Mouse (Mus musculus) liver, adult 2 months (tissue): Measurements from ENCODE around the gene Plekhg5. TPM values are rescaled to one million over a fixed set of nuclear protein-coding genes. Genes with fewer than 3 reads are reported as not detected.

Experiments
- DNase-seq: peaks from one replicate; pipeline ENCODE4 v3.0.0-alpha.2; 2011; ENCODE audit warnings: low read depth, low spot score; ENCODE audit errors: extremely low read depth
- H3K27ac ChIP-seq: fragments of 200-500 bp; replicated peaks from 2 replicates; pipeline ENCODE4 v1.5.1; 2012; ENCODE audit warnings: low read depth, mild to moderate bottlenecking, control low read depth, inconsistent platforms, low read length; ENCODE audit not compliant: insufficient read depth
- H3K27me3 ChIP-seq: fragments of 200-500 bp; 2 replicates; pipeline ENCODE4 v1.6.1; 2012; ENCODE audit warnings: mild to moderate bottlenecking, moderate library complexity, low read length, inconsistent platforms; ENCODE audit not compliant: control insufficient read depth, insufficient read depth
- H3K36me3 ChIP-seq: fragments of 200-500 bp; 2 replicates; pipeline ENCODE4 v1.6.1; 2012; ENCODE audit warnings: low read length, inconsistent platforms; ENCODE audit not compliant: control insufficient read depth, insufficient read depth
- H3K4me1 ChIP-seq: fragments of 200-500 bp; 2 replicates; pipeline ENCODE4 v1.6.1; 2011; ENCODE audit warnings: low read length; ENCODE audit not compliant: control insufficient read depth, insufficient read depth
- H3K4me3 ChIP-seq: fragments of 200-500 bp; 2 replicates; pipeline ENCODE4 v1.5.1; 2011; ENCODE audit warnings: low read depth, mild to moderate bottlenecking, control low read depth, low read length, moderate library complexity; ENCODE audit not compliant: insufficient read depth
- H3K79me2 ChIP-seq: fragments of 200-500 bp; 2 replicates; pipeline ENCODE4 v1.6.1; 2012; ENCODE audit warnings: inconsistent platforms, mild to moderate bottlenecking, low read length, moderate library complexity; ENCODE audit not compliant: control insufficient read depth, insufficient read depth
- H3K9ac ChIP-seq: fragments of 200-500 bp; 2 replicates; pipeline ENCODE4 v1.6.1; 2012; ENCODE audit warnings: low read depth, mild to moderate bottlenecking, control low read depth, inconsistent platforms, low read length
- CTCF ChIP-seq: fragments of 200-500 bp; IDR thresholded peaks from 2 replicates; pipeline ENCODE4 v1.5.1; 2011; ENCODE audit warnings: low read depth, low read length, control low read depth
- POLR2A ChIP-seq: fragments of 200-500 bp; IDR thresholded peaks from 2 replicates; pipeline ENCODE4 v1.6.1; 2011; ENCODE audit warnings: low read length, control low read depth; ENCODE audit not compliant: insufficient read depth; ENCODE audit errors: extremely low read depth
- WGBS: fragments of 180-500 bp; shearing (Covaris S2); methylation state at CpG from one replicate; pipeline ENCODE4 v1.1.7; 2018; 5-methylcytosine and 5-hydroxymethylcytosine counted together
- polyA plus RNA-seq: library from polyadenylated mRNA; depleted of rRNA; stranded (reverse); fragments of >200 nt; gene quantifications from 2 replicates; pipeline ENCODE4 v1.2.3, GENCODE M21; 2012
- total RNA-seq: library from RNA; depleted of rRNA; stranded (reverse); fragments of >200 nt; gene quantifications from 2 replicates; pipeline ENCODE4 v1.2.3, GENCODE M21; 2014

Plekhg5 gene
- total and polyA plus RNA-seq, 2 experiments = 2.4 to 6.6 TPM

- H3K27ac ChIP-seq = no peak overlapping the region
These were observed 66.4 kb downstream of the Plekhg5 start for GRCm38 (mm10) chr4:152138497-152139260.

GRCm38 (mm10) chr4:152140441-152140840, 68.1 kb downstream of the Plekhg5 start:
- WGBS = 30% methylated on average over 6 of the region's 6 CpGs
- Histone ChIP-seq H3K4me1 (peaks cover 5% of the 10 kb centered on the region; the same call in 1 of the 2 replicates), H3K9ac (no peak overlapping the region), H3K36me3 (no peaks in the 10 kb centered on the region), H3K4me3 (no peak overlapping the region), H3K79me2 (no peaks in the 10 kb centered on the region), H3K27me3 (no peaks in the 10 kb centered on the region), H3K27ac (no peak overlapping the region)
- TF ChIP-seq POLR2A = no peak
- TF ChIP-seq CTCF = peak; percentile 83
- DNase-seq = peak; percentile 24

More at GRCm38 (mm10) chr4:152138497-152139260, 66.4 kb downstream of the Plekhg5 start:
- H3K4me1 ChIP-seq = peaks cover 5% of the 10 kb centered on the region; the same call in 1 of the 2 replicates
- no peaks in the 10 kb centered on the region for H3K36me3 ChIP-seq
- H3K9ac ChIP-seq = peak overlapping the region; percentile 38; the same call in 1 of the 2 replicates
- H3K27me3 ChIP-seq = no peaks in the 10 kb centered on the region
- peak; percentile 61 for DNase-seq
- peak overlapping the region; percentile 67 for H3K4me3 ChIP-seq
- H3K79me2 ChIP-seq = no peaks in the 10 kb centered on the region
- WGBS = 3% methylated on average over 51 of the region's 51 CpGs
- peak; percentile 90 for TF ChIP-seq CTCF
- no peak for TF ChIP-seq POLR2A

- no peak for DNase-seq
- H3K4me3 ChIP-seq = no peak overlapping the region
- no peaks in the 10 kb centered on the region for H3K79me2 ChIP-seq
- peaks cover 5% of the 10 kb centered on the region; the same call in 1 of the 2 replicates for H3K4me1 ChIP-seq
- no peak overlapping the region for H3K9ac ChIP-seq
- H3K27ac ChIP-seq = no peak overlapping the region
- no peaks in the 10 kb centered on the region for H3K27me3 ChIP-seq
- 77% methylated on average over 8 of the region's 8 CpGs for WGBS
- H3K36me3 ChIP-seq = no peaks in the 10 kb centered on the region
- TF ChIP-seq CTCF (no peak), POLR2A (no peak)
These were observed 69.3 kb downstream of the Plekhg5 start for GRCm38 (mm10) chr4:152141521-152142135.

GRCm38 (mm10) chr4:152143632-152144031, 71.3 kb downstream of the Plekhg5 start:
- no peak overlapping the region for H3K9ac ChIP-seq
- H3K36me3 ChIP-seq = no peaks in the 10 kb centered on the region
- H3K4me3 ChIP-seq = no peak overlapping the region
- peaks cover 3% of the 10 kb centered on the region; the same call in 1 of the 2 replicates for H3K4me1 ChIP-seq
- no peaks in the 10 kb centered on the region for H3K79me2 ChIP-seq
- DNase-seq = no peak
- 36% methylated on average over 1 of the region's 1 CpGs for WGBS
- H3K27me3 ChIP-seq = no peaks in the 10 kb centered on the region
- TF ChIP-seq POLR2A (no peak), CTCF (no peak)
- H3K27ac ChIP-seq = no peak overlapping the region

GRCm38 (mm10) chr4:152145473-152145872, 73.2 kb downstream of the Plekhg5 start:
- TF ChIP-seq CTCF (no peak), POLR2A (no peak)
- WGBS = 35% methylated on average over 10 of the region's 10 CpGs
- Histone ChIP-seq H3K36me3 (no peaks in the 10 kb centered on the region), H3K27me3 (no peaks in the 10 kb centered on the region), H3K4me1 (no peaks in the 10 kb centered on the region), H3K9ac (no peak overlapping the region), H3K79me2 (no peaks in the 10 kb centered on the region), H3K4me3 (no peak overlapping the region), H3K27ac (no peak overlapping the region)
- no peak for DNase-seq
